Mouse (Mus musculus): ENCODE results near the gene Gm26920. TPM values are rescaled to one million over a fixed set of nuclear protein-coding genes. Genes with fewer than 3 reads are reported as not detected.
A peak's percentile ranks its signal among the peaks of the same experiment; 100 is the strongest.

Gm26920 gene
- polyA plus RNA-seq, 1 experiment from 2014 or later: not detected

GRCm38 (mm10) chr7:30053591-30053990, 36.6 kb downstream of the Gm26920 start:
- Histone ChIP-seq H3K9ac (no peak overlapping the region), H3K36me3 (peaks cover 17% of the 10 kb centered on the region), H3K4me2 (no peak overlapping the region), H3K27ac (no peak overlapping the region), H3K4me3 (replicated peaks) (no peak overlapping the region), H3K9me3 (replicated peaks) (no peaks in the 10 kb centered on the region), H3K4me1 (replicated peaks) (peaks cover 16% of the 10 kb centered on the region), H3K27me3 (no peaks in the 10 kb centered on the region)
- 12% methylated on average over 3 of the region's 3 CpGs for WGBS (ENCODE audit: insufficient replicate concordance)
- no peak for DNase-seq
- no peak for ATAC-seq (ENCODE audit: low read depth)

- Histone ChIP-seq H3K36me3 (peaks cover 1% of the 10 kb centered on the region), H3K27ac (peak within 1 kb of the TSS; percentile 51), H3K4me2 (peak within 1 kb of the TSS; percentile 95), H3K9me3 (replicated peaks) (no peaks in the 10 kb centered on the region), H3K4me1 (replicated peaks) (peaks cover 16% of the 10 kb centered on the region), H3K9ac (peak within 1 kb of the TSS; percentile 75), H3K27me3 (no peaks in the 10 kb centered on the region), H3K4me3 (replicated peaks) (peak within 1 kb of the TSS; percentile 78)
- DNase-seq (peak; percentile 74), ATAC-seq (ENCODE audit: low read depth) (peak; percentile 100)
- 1% methylated on average over 40 of the region's 40 CpGs for WGBS (ENCODE audit: insufficient replicate concordance)
Observed at GRCm38 (mm10) chr7:30050882-30051548, 39.2 kb downstream of the Gm26920 start, which contains the start of gene Zfp14. Gene Zfp14, minus strand, starts transcription at chr7:30051380.

- no peaks in the 10 kb centered on the region for H3K27me3 ChIP-seq
- WGBS (ENCODE audit: insufficient replicate concordance): 83% methylated on average over 4 of the region's 4 CpGs
- ATAC-seq (ENCODE audit: low read depth) (no peak), DNase-seq (no peak)
- H3K9me3 ChIP-seq (replicated peaks): no peaks in the 10 kb centered on the region
- no peak overlapping the region for H3K4me2 ChIP-seq
- no peak overlapping the region for H3K4me3 ChIP-seq (replicated peaks)
- H3K36me3 ChIP-seq: no peaks in the 10 kb centered on the region
- no peak overlapping the region for H3K9ac ChIP-seq
- H3K27ac ChIP-seq: no peak overlapping the region
- peaks cover 16% of the 10 kb centered on the region for H3K4me1 ChIP-seq (replicated peaks)
Observed at GRCm38 (mm10) chr7:30048126-30048525, 42.1 kb downstream of the Gm26920 start.

GRCm38 (mm10) chr7:30044354-30044753, 45.9 kb downstream of the Gm26920 start:
- Histone ChIP-seq H3K36me3 (no peaks in the 10 kb centered on the region), H3K9ac (no peak overlapping the region), H3K4me2 (no peak overlapping the region), H3K9me3 (replicated peaks) (no peaks in the 10 kb centered on the region), H3K27ac (no peak overlapping the region), H3K4me3 (replicated peaks) (no peak overlapping the region), H3K27me3 (no peaks in the 10 kb centered on the region), H3K4me1 (replicated peaks) (no peaks in the 10 kb centered on the region)
- 52% methylated on average over 9 of the region's 9 CpGs for WGBS (ENCODE audit: insufficient replicate concordance)
- DNase-seq: no peak
- ATAC-seq (ENCODE audit: low read depth): no peak

GRCm38 (mm10) chr7:30034331-30034730, 55.9 kb downstream of the Gm26920 start:
- peaks cover 6% of the 10 kb centered on the region; the same call in 1 of the 2 replicates for H3K4me1 ChIP-seq (replicated peaks)
- H3K9ac ChIP-seq: no peak overlapping the region
- H3K36me3 ChIP-seq: no peaks in the 10 kb centered on the region
- ATAC-seq (ENCODE audit: low read depth) (no peak), DNase-seq (no peak)
- no peak overlapping the region for H3K4me3 ChIP-seq (replicated peaks)
- H3K9me3 ChIP-seq (replicated peaks): no peaks in the 10 kb centered on the region
- no peaks in the 10 kb centered on the region for H3K27me3 ChIP-seq
- H3K27ac ChIP-seq: no peak overlapping the region
- H3K4me2 ChIP-seq: no peak overlapping the region
- WGBS (ENCODE audit: insufficient replicate concordance): 84% methylated on average over 12 of the region's 12 CpGs

- Histone ChIP-seq H3K9ac (no peak overlapping the region), H3K4me2 (no peak overlapping the region), H3K9me3 (replicated peaks) (no peaks in the 10 kb centered on the region), H3K36me3 (peaks cover 9% of the 10 kb centered on the region), H3K27ac (no peak overlapping the region), H3K4me1 (replicated peaks) (peaks cover 6% of the 10 kb centered on the region; the same call in 1 of the 2 replicates), H3K27me3 (no peaks in the 10 kb centered on the region), H3K4me3 (replicated peaks) (no peak overlapping the region)
- ATAC-seq (ENCODE audit: low read depth): no peak
- no peak for DNase-seq
- 73% methylated on average over 3 of the region's 3 CpGs for WGBS (ENCODE audit: insufficient replicate concordance)
Observed at GRCm38 (mm10) chr7:30031379-30031778, 58.8 kb downstream of the Gm26920 start.

- H3K4me3 ChIP-seq (replicated peaks): no peak overlapping the region
- no peaks in the 10 kb centered on the region for H3K27me3 ChIP-seq
- peaks cover 6% of the 10 kb centered on the region; the same call in 1 of the 2 replicates for H3K4me1 ChIP-seq (replicated peaks)
- no peaks in the 10 kb centered on the region for H3K9me3 ChIP-seq (replicated peaks)
- no peak overlapping the region for H3K27ac ChIP-seq
- no peak overlapping the region for H3K4me2 ChIP-seq
- ATAC-seq (ENCODE audit: low read depth) (no peak), DNase-seq (no peak)
- no peak overlapping the region for H3K9ac ChIP-seq
- peaks cover 14% of the 10 kb centered on the region for H3K36me3 ChIP-seq
- 27% methylated on average over 6 of the region's 6 CpGs for WGBS (ENCODE audit: insufficient replicate concordance)
Observed at GRCm38 (mm10) chr7:30030677-30031076, 59.5 kb downstream of the Gm26920 start.

- Histone ChIP-seq H3K9ac (no peak overlapping the region), H3K27ac (no peak overlapping the region), H3K9me3 (replicated peaks) (no peaks in the 10 kb centered on the region; the same call in 1 of the 2 replicates), H3K4me2 (no peak overlapping the region), H3K4me3 (replicated peaks) (no peak overlapping the region), H3K4me1 (replicated peaks) (no peaks in the 10 kb centered on the region), H3K36me3 (peaks cover 33% of the 10 kb centered on the region), H3K27me3 (no peaks in the 10 kb centered on the region)
- ATAC-seq (ENCODE audit: low read depth) (no peak), DNase-seq (no peak)
- 70% methylated on average over 3 of the region's 3 CpGs for WGBS (ENCODE audit: insufficient replicate concordance)
Observed at GRCm38 (mm10) chr7:30028572-30028971, 61.6 kb downstream of the Gm26920 start.

- H3K36me3 ChIP-seq: peaks cover 46% of the 10 kb centered on the region
- no peaks in the 10 kb centered on the region; the same call in 1 of the 2 replicates for H3K9me3 ChIP-seq (replicated peaks)
- H3K27ac ChIP-seq: no peak overlapping the region
- H3K4me1 ChIP-seq (replicated peaks): no peaks in the 10 kb centered on the region
- ATAC-seq (ENCODE audit: low read depth): no peak
- H3K27me3 ChIP-seq: no peaks in the 10 kb centered on the region
- H3K9ac ChIP-seq: no peak overlapping the region
- 76% methylated on average over 4 of the region's 4 CpGs for WGBS (ENCODE audit: insufficient replicate concordance)
- H3K4me3 ChIP-seq (replicated peaks): no peak overlapping the region
- no peak for DNase-seq
- no peak overlapping the region for H3K4me2 ChIP-seq
Observed at GRCm38 (mm10) chr7:30027331-30027730, 62.9 kb downstream of the Gm26920 start.

GRCm38 (mm10) chr7:30025358-30025757, 64.9 kb downstream of the Gm26920 start:
- Histone ChIP-seq H3K9ac (no peak overlapping the region), H3K4me2 (no peak overlapping the region), H3K27me3 (no peaks in the 10 kb centered on the region), H3K9me3 (replicated peaks) (no peaks in the 10 kb centered on the region; the same call in 1 of the 2 replicates), H3K4me1 (replicated peaks) (no peaks in the 10 kb centered on the region), H3K36me3 (peaks cover 61% of the 10 kb centered on the region), H3K4me3 (replicated peaks) (no peak overlapping the region), H3K27ac (no peak overlapping the region)
- WGBS (ENCODE audit: insufficient replicate concordance): 74% methylated on average over 5 of the region's 5 CpGs
- ATAC-seq (ENCODE audit: low read depth): no peak
- DNase-seq: no peak

- ATAC-seq (ENCODE audit: low read depth) (no peak), DNase-seq (no peak)
- Histone ChIP-seq H3K27me3 (no peaks in the 10 kb centered on the region), H3K4me2 (no peak overlapping the region), H3K9me3 (replicated peaks) (no peaks in the 10 kb centered on the region; the same call in 1 of the 2 replicates), H3K27ac (no peak overlapping the region), H3K4me3 (replicated peaks) (no peak overlapping the region), H3K9ac (no peak overlapping the region), H3K4me1 (replicated peaks) (no peaks in the 10 kb centered on the region), H3K36me3 (peaks cover 73% of the 10 kb centered on the region)
- WGBS (ENCODE audit: insufficient replicate concordance): 68% methylated on average over 8 of the region's 8 CpGs
Observed at GRCm38 (mm10) chr7:30023800-30024199, 66.4 kb downstream of the Gm26920 start.

GRCm38 (mm10) chr7:30023324-30023723, 66.9 kb downstream of the Gm26920 start:
- Histone ChIP-seq H3K9me3 (replicated peaks) (no peaks in the 10 kb centered on the region; the same call in 1 of the 2 replicates), H3K4me1 (replicated peaks) (no peaks in the 10 kb centered on the region), H3K4me2 (no peak overlapping the region), H3K36me3 (peaks cover 78% of the 10 kb centered on the region), H3K27me3 (no peaks in the 10 kb centered on the region), H3K4me3 (replicated peaks) (no peak overlapping the region), H3K27ac (no peak overlapping the region), H3K9ac (no peak overlapping the region)
- ATAC-seq (ENCODE audit: low read depth) (no peak), DNase-seq (no peak)
- 87% methylated on average over 9 of the region's 9 CpGs for WGBS (ENCODE audit: insufficient replicate concordance)
